Mouse (Mus musculus): Measurements from ENCODE around the gene Mdfi. TPM values are rescaled to one million over a fixed set of nuclear protein-coding genes. Genes with fewer than 3 reads are reported as not detected.

Mdfi gene
- polyA plus RNA-seq, 1 experiment, result 4.9 TPM

GRCm38 (mm10) chr17:47833628-47834481 lies 636 bp downstream of the Mdfi start:
- no peak overlapping the region for H3K27ac ChIP-seq (ENCODE audit: insufficient read depth, low read depth, low read length)
- no peaks in the 10 kb centered on the region for H3K36me3 ChIP-seq (ENCODE audit: control insufficient read depth, insufficient read depth, low read length)
- DNase-seq, result peak; percentile 8
- TF ChIP-seq POLR2A (IDR thresholded peaks at IDR 0.05; ENCODE audit: low read depth, low read length) (no peak), CTCF (conservative IDR thresholded peaks at IDR 0.05; ENCODE audit: insufficient read depth, insufficient read length, low read depth, low read length) (no peak)
- 1% methylated on average over 45 of the region's 45 CpGs for WGBS
- no peaks in the 10 kb centered on the region for H3K27me3 ChIP-seq (replicated peaks; ENCODE audit: control insufficient read depth, insufficient read depth, low read length)
- no peaks in the 10 kb centered on the region; the same call in 1 of the 2 replicates for H3K4me1 ChIP-seq (ENCODE audit: control insufficient read depth, insufficient read depth, low read length)
- peak overlapping the region; percentile 74 for H3K4me3 ChIP-seq (ENCODE audit: insufficient read depth, low read depth, low read length)

GRCm38 (mm10) chr17:47833029-47833627 lies 1.4 kb downstream of the Mdfi start:
- Histone ChIP-seq H3K27ac (ENCODE audit: insufficient read depth, low read depth, low read length) (no peak overlapping the region), H3K36me3 (ENCODE audit: control insufficient read depth, insufficient read depth, low read length) (no peaks in the 10 kb centered on the region), H3K4me1 (ENCODE audit: control insufficient read depth, insufficient read depth, low read length) (no peaks in the 10 kb centered on the region; the same call in 1 of the 2 replicates), H3K4me3 (ENCODE audit: insufficient read depth, low read depth, low read length) (peak overlapping the region; percentile 74), H3K27me3 (replicated peaks; ENCODE audit: control insufficient read depth, insufficient read depth, low read length) (no peaks in the 10 kb centered on the region)
- peak; percentile 38 for DNase-seq
- TF ChIP-seq CTCF (conservative IDR thresholded peaks at IDR 0.05; ENCODE audit: insufficient read depth, insufficient read length, low read depth, low read length) (no peak), POLR2A (IDR thresholded peaks at IDR 0.05; ENCODE audit: low read depth, low read length) (no peak)
- 1% methylated on average over 43 of the region's 45 CpGs for whole genome bisulfite sequencing

- Histone ChIP-seq H3K4me3 (ENCODE audit: insufficient read depth, low read depth, low read length) (peak overlapping the region; percentile 74), H3K4me1 (ENCODE audit: control insufficient read depth, insufficient read depth, low read length) (no peaks in the 10 kb centered on the region; the same call in 1 of the 2 replicates), H3K27me3 (replicated peaks; ENCODE audit: control insufficient read depth, insufficient read depth, low read length) (no peaks in the 10 kb centered on the region), H3K36me3 (ENCODE audit: control insufficient read depth, insufficient read depth, low read length) (no peaks in the 10 kb centered on the region), H3K27ac (ENCODE audit: insufficient read depth, low read depth, low read length) (no peak overlapping the region)
- TF ChIP-seq POLR2A (IDR thresholded peaks at IDR 0.05; ENCODE audit: low read depth, low read length), result no peak
- no peak for TF ChIP-seq CTCF (conservative IDR thresholded peaks at IDR 0.05; ENCODE audit: insufficient read depth, insufficient read length, low read depth, low read length)
- 13% methylated on average over 15 of the region's 17 CpGs for WGBS
- no peak for DNase-seq
Observed at GRCm38 (mm10) chr17:47832501-47833028, 1.9 kb downstream of the Mdfi start.

GRCm38 (mm10) chr17:47831772-47832171 lies 2.7 kb downstream of the Mdfi start:
- Histone ChIP-seq H3K27me3 (replicated peaks; ENCODE audit: control insufficient read depth, insufficient read depth, low read length) (no peaks in the 10 kb centered on the region), H3K27ac (ENCODE audit: insufficient read depth, low read depth, low read length) (no peak overlapping the region), H3K4me3 (ENCODE audit: insufficient read depth, low read depth, low read length) (no peak overlapping the region), H3K36me3 (ENCODE audit: control insufficient read depth, insufficient read depth, low read length) (no peaks in the 10 kb centered on the region), H3K4me1 (ENCODE audit: control insufficient read depth, insufficient read depth, low read length) (no peaks in the 10 kb centered on the region; the same call in 1 of the 2 replicates)
- TF ChIP-seq CTCF (conservative IDR thresholded peaks at IDR 0.05; ENCODE audit: insufficient read depth, insufficient read length, low read depth, low read length) (no peak), POLR2A (IDR thresholded peaks at IDR 0.05; ENCODE audit: low read depth, low read length) (no peak)
- WGBS, result 88% methylated on average over 5 of the region's 5 CpGs
- DNase-seq, result no peak

- H3K36me3 ChIP-seq (ENCODE audit: control insufficient read depth, insufficient read depth, low read length), result no peaks in the 10 kb centered on the region
- WGBS, result 61% methylated on average over 9 of the region's 9 CpGs
- no peak for DNase-seq
- no peak for TF ChIP-seq POLR2A (IDR thresholded peaks at IDR 0.05; ENCODE audit: low read depth, low read length)
- TF ChIP-seq CTCF (conservative IDR thresholded peaks at IDR 0.05; ENCODE audit: insufficient read depth, insufficient read length, low read depth, low read length), result no peak
- no peaks in the 10 kb centered on the region; the same call in 1 of the 2 replicates for H3K4me1 ChIP-seq (ENCODE audit: control insufficient read depth, insufficient read depth, low read length)
- H3K4me3 ChIP-seq (ENCODE audit: insufficient read depth, low read depth, low read length), result no peak overlapping the region
- H3K27ac ChIP-seq (ENCODE audit: insufficient read depth, low read depth, low read length), result no peak overlapping the region
- H3K27me3 ChIP-seq (replicated peaks; ENCODE audit: control insufficient read depth, insufficient read depth, low read length), result no peaks in the 10 kb centered on the region
Observed at GRCm38 (mm10) chr17:47831161-47831560, 3.3 kb downstream of the Mdfi start.

- Histone ChIP-seq H3K4me1 (ENCODE audit: control insufficient read depth, insufficient read depth, low read length) (no peaks in the 10 kb centered on the region), H3K36me3 (ENCODE audit: control insufficient read depth, insufficient read depth, low read length) (no peaks in the 10 kb centered on the region), H3K27me3 (replicated peaks; ENCODE audit: control insufficient read depth, insufficient read depth, low read length) (no peaks in the 10 kb centered on the region), H3K4me3 (ENCODE audit: insufficient read depth, low read depth, low read length) (no peak overlapping the region), H3K27ac (ENCODE audit: insufficient read depth, low read depth, low read length) (no peak overlapping the region)
- 77% methylated on average over 8 of the region's 8 CpGs for WGBS
- TF ChIP-seq POLR2A (IDR thresholded peaks at IDR 0.05; ENCODE audit: low read depth, low read length), result no peak
- TF ChIP-seq CTCF (conservative IDR thresholded peaks at IDR 0.05; ENCODE audit: insufficient read depth, insufficient read length, low read depth, low read length), result no peak
- DNase-seq, result no peak
Observed at GRCm38 (mm10) chr17:47821339-47821738, 13.2 kb downstream of the Mdfi start.
